Mouse (Mus musculus): ENCODE data around the gene Rps2. TPM values are rescaled to one million over a fixed set of nuclear protein-coding genes. Genes with fewer than 3 reads are reported as not detected.

Gene Rps2
- polyA plus RNA-seq, 1 experiment from 2014 or later: 1,370 TPM

DNA sequence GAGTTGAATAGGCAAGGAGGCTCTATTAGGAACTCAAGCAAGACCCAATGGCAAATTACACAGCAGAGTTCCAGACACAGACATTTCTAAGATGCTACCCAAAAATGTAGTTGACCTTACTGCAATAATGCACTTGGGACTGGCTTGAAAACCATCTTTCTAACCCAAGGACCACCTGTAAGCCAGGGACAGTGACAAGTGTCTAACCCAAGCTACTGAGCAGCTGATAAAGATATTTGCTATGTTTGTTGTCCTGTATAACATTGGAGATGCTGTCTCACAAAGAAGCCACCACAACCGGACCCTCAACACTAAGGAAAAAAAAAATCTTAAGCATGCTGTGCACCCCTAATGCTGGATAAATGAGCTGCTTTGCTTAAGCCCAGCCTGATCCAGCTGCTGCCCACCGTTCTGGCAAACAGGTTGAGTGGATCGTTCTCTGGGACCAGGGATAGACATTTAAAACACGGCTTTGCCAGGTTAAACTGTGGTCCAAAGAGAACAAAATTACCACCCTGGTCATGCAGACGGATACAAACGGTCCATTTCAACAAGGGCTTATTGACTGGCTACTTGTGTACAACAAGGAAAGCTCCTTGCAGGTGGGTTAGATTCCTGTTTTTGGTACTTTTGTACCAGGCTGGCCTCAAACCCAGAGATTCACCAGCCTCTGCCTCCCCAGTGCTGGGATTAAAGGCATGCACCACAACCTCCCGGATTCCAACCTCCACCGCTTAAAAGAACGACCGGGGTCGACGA, 5.4 kb downstream of the Rps2 start:
- Histone ChIP-seq H3K27me3 (ENCODE audit: control insufficient read depth, insufficient read depth, low read length) (no peaks in the 10 kb centered on the region), H3K27ac (ENCODE audit: low read depth, low read length) (peak overlapping the region; percentile 44; the same call in 1 of the 2 replicates), H3K9me3 (ENCODE audit: control insufficient read depth, low read length) (no peaks in the 10 kb centered on the region), H3K4me2 (ENCODE audit: low read depth) (peak overlapping the region; percentile 86), H3K4me3 (ENCODE audit: low read depth, low read length) (peak overlapping the region; percentile 81), H3K36me3 (ENCODE audit: control insufficient read depth, insufficient read depth, low read length) (peaks cover 6% of the 10 kb centered on the region; the same call in 1 of the 2 replicates), H3K9ac (ENCODE audit: low read length) (peak overlapping the region; percentile 81), H3K4me1 (ENCODE audit: control insufficient read depth, insufficient read depth, low read length) (peaks cover 10% of the 10 kb centered on the region)
- no peak for ATAC-seq (ENCODE audit: insufficient read depth, low FRiP score, low TSS enrichment)
- DNase-seq (ENCODE audit: low spot score): no peak
- 5% methylated on average over 12 of the region's 12 CpGs for WGBS

DNA sequence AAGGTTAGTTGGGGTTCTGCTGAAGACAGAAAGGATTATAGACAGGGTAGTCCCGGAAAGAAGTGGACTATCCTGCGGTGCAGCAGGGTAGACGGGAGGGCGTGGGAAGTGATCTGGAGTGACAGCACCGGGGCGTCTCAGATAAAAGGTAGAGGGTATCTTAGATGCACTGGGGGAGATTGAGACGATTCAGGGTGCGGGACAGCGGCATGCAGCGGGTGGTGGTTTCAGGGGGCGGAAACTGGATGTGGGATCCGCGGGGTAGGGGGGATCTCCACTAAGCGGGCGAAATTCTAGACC, 5.9 kb downstream of the Rps2 start:
- ATAC-seq (ENCODE audit: insufficient read depth, low FRiP score, low TSS enrichment) (peak; percentile 5; the same call in 1 of the 2 replicates), DNase-seq (ENCODE audit: low spot score) (no peak)
- Histone ChIP-seq H3K27ac (ENCODE audit: low read depth, low read length) (peak overlapping the region; percentile 44; the same call in 1 of the 2 replicates), H3K4me1 (ENCODE audit: control insufficient read depth, insufficient read depth, low read length) (peaks cover 10% of the 10 kb centered on the region), H3K36me3 (ENCODE audit: control insufficient read depth, insufficient read depth, low read length) (peaks cover 6% of the 10 kb centered on the region; the same call in 1 of the 2 replicates), H3K4me2 (ENCODE audit: low read depth) (peak overlapping the region; percentile 86), H3K9ac (ENCODE audit: low read length) (peak overlapping the region; percentile 81), H3K9me3 (ENCODE audit: control insufficient read depth, low read length) (no peaks in the 10 kb centered on the region), H3K27me3 (ENCODE audit: control insufficient read depth, insufficient read depth, low read length) (no peaks in the 10 kb centered on the region), H3K4me3 (ENCODE audit: low read depth, low read length) (peak overlapping the region; percentile 81)
- under 1% methylated on average over 15 of the region's 15 CpGs for WGBS

DNA sequence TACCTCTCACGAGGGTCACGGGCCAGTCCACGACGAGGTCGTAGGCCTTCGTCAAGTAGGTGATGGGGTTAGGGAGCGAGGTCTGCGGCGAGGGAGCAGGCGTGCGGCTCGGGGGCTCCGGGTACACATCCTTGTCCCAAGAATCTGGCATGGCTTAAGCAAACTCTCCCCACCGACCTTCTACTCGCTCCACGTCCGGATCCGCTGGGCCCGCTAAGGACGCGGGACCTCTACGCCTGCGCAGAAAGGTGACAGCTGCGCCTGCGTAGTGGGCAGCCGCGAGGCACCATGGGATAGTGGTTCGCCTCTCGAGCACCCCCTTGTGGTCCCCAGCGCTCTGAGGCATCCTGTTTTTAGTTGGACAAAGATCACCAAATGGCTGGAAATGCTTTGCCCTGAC, 6.3 kb downstream of the Rps2 start, which contains the start of gene Ndufb10:
Gene Ndufb10, minus strand, starts transcription at position 295 of the 400 bp plus-strand sequence.
- peak; percentile 59 for ATAC-seq (ENCODE audit: insufficient read depth, low FRiP score, low TSS enrichment)
- DNase-seq (ENCODE audit: low spot score): peak; percentile 97
- H3K4me3 ChIP-seq (ENCODE audit: low read depth, low read length): peak within 1 kb of the TSS; percentile 81
- no peaks in the 10 kb centered on the region for H3K9me3 ChIP-seq (ENCODE audit: control insufficient read depth, low read length)
- peaks cover 6% of the 10 kb centered on the region; the same call in 1 of the 2 replicates for H3K36me3 ChIP-seq (ENCODE audit: control insufficient read depth, insufficient read depth, low read length)
- no peaks in the 10 kb centered on the region for H3K27me3 ChIP-seq (ENCODE audit: control insufficient read depth, insufficient read depth, low read length)
- 0% methylated on average over 30 of the region's 30 CpGs for WGBS
- peak within 1 kb of the TSS; percentile 81 for H3K9ac ChIP-seq (ENCODE audit: low read length)
- peak within 1 kb of the TSS; percentile 86 for H3K4me2 ChIP-seq (ENCODE audit: low read depth)
- H3K4me1 ChIP-seq (ENCODE audit: control insufficient read depth, insufficient read depth, low read length): peaks cover 10% of the 10 kb centered on the region
- peak within 1 kb of the TSS; percentile 54; the same call in 1 of the 2 replicates for H3K27ac ChIP-seq (ENCODE audit: low read depth, low read length)

DNA sequence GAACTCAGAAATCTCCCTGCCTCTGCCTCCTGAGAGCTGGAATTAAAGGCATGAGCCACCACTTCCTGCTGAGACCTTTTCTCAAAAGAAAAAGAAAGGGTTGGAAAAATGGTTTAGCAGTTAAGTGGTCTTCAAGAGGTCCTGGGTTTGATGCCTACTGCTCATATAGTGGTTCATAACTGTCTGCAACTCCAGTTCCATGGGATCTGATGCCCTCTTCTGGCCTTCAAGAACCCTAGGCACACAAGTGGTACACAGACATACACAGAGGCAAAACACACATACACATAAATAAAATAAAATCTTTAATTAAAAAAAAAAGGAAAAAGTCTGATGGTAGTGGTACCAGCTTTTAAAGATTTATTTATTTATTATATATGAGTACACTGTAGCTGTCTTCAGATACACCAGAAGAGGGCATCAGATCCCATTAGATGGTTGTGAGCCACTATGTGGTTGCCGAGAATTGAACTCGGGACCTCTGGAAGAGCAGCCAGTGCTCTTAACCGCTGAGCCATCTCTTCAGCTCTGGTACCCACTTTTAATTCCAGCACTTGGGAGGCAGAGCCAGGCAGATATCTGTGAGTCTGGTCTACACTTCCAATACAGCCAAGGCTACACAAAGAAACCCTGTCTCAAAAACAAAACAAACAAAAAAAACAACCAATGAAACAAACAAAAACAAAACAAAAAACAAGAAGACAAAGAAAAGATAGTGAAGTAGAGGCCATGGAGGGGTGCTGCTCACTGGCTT, 7.9 kb downstream of the Rps2 start:
- H3K9ac ChIP-seq (ENCODE audit: low read length): no peak overlapping the region
- peaks cover 8% of the 10 kb centered on the region for H3K4me1 ChIP-seq (ENCODE audit: control insufficient read depth, insufficient read depth, low read length)
- no peak for DNase-seq (ENCODE audit: low spot score)
- no peaks in the 10 kb centered on the region for H3K9me3 ChIP-seq (ENCODE audit: control insufficient read depth, low read length)
- no peak for ATAC-seq (ENCODE audit: insufficient read depth, low FRiP score, low TSS enrichment)
- no peak overlapping the region for H3K4me2 ChIP-seq (ENCODE audit: low read depth)
- 69% methylated on average over 3 of the region's 3 CpGs for WGBS
- peaks cover 6% of the 10 kb centered on the region; the same call in 1 of the 2 replicates for H3K36me3 ChIP-seq (ENCODE audit: control insufficient read depth, insufficient read depth, low read length)
- H3K27me3 ChIP-seq (ENCODE audit: control insufficient read depth, insufficient read depth, low read length): no peaks in the 10 kb centered on the region
- H3K27ac ChIP-seq (ENCODE audit: low read depth, low read length): no peak overlapping the region
- H3K4me3 ChIP-seq (ENCODE audit: low read depth, low read length): no peak overlapping the region

DNA sequence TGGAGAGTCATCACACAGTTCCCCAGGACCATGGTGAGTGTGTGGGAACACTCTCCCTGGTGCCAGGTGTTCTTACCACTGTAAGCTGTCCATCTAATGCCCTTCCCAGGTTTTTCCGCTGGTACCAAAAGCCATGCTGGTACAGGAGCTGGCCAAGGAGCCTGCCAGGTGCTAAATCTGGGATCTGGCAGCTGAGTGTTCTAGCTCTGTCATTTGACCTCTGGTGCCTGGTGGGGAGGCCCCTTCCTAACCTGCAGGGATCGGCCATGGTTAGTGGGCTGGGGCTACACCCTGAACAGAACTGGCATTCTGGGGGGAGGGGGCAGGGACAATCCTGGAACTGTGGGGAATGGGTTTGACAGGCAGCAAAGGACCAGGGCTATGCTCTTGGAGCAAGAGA, 9.7 kb downstream of the Rps2 start, which contains the start of gene Rpl3l:
Gene Rpl3l, plus strand, starts transcription at position 203 of the 400 bp plus-strand sequence.
- ATAC-seq (ENCODE audit: insufficient read depth, low FRiP score, low TSS enrichment): no peak
- H3K9ac ChIP-seq (ENCODE audit: low read length): no peak within 1 kb of the TSS
- DNase-seq (ENCODE audit: low spot score): no peak
- no peaks in the 10 kb centered on the region for H3K27me3 ChIP-seq (ENCODE audit: control insufficient read depth, insufficient read depth, low read length)
- no peak within 1 kb of the TSS for H3K4me2 ChIP-seq (ENCODE audit: low read depth)
- no peaks in the 10 kb centered on the region for H3K9me3 ChIP-seq (ENCODE audit: control insufficient read depth, low read length)
- no peak within 1 kb of the TSS for H3K4me3 ChIP-seq (ENCODE audit: low read depth, low read length)
- no peak within 1 kb of the TSS for H3K27ac ChIP-seq (ENCODE audit: low read depth, low read length)
- no peaks in the 10 kb centered on the region for H3K36me3 ChIP-seq (ENCODE audit: control insufficient read depth, insufficient read depth, low read length)
- whole genome bisulfite sequencing: 67% methylated on average over 2 of the region's 2 CpGs
- H3K4me1 ChIP-seq (ENCODE audit: control insufficient read depth, insufficient read depth, low read length): no peaks in the 10 kb centered on the region

DNA sequence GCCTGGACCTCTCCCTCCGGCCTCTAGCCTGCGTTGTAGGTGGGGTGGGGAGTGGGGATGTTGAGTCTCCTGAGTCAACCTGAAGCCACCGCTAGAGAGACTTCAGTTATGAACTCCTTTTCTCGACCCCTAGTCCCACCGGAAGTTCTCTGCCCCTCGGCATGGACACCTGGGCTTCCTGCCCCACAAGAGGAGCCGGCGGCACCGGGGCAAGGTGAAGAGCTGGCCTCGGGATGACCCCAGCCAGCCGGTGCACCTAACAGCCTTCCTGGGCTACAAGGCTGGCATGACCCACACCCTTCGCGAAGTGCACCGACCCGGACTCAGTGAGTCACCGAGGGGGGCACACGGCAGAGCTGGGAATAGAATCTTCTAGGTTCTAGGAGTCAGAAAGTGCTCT, 10.3 kb downstream of the Rps2 start:
- no peak for ATAC-seq (ENCODE audit: insufficient read depth, low FRiP score, low TSS enrichment)

DNA sequence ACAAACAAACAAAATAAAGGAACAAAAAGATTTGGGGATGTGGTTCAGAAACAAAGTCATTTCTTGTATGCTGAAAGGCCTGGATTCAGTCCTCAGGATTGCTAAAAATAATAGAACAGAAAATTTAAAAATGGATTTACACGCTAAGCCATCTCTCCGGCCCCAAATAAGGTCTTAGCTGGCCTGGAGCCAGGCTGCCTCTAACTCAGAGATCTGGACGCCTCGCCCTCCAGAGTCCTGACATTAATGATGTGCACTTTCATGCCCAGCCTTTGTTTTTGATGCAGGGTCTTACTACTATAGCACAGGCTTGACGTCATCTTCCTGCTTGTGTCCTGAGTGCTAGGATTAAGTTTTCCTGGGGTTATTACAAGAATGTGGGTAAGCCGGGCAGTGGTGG, 11.2 kb downstream of the Rps2 start:
- Histone ChIP-seq H3K4me2 (ENCODE audit: low read depth) (no peak overlapping the region), H3K9me3 (ENCODE audit: control insufficient read depth, low read length) (no peaks in the 10 kb centered on the region), H3K4me3 (ENCODE audit: low read depth, low read length) (no peak overlapping the region), H3K9ac (ENCODE audit: low read length) (no peak overlapping the region), H3K36me3 (ENCODE audit: control insufficient read depth, insufficient read depth, low read length) (no peaks in the 10 kb centered on the region), H3K27ac (ENCODE audit: low read depth, low read length) (no peak overlapping the region), H3K27me3 (ENCODE audit: control insufficient read depth, insufficient read depth, low read length) (no peaks in the 10 kb centered on the region), H3K4me1 (ENCODE audit: control insufficient read depth, insufficient read depth, low read length) (no peaks in the 10 kb centered on the region)
- WGBS: 93% methylated on average over 6 of the region's 6 CpGs
- no peak for ATAC-seq (ENCODE audit: insufficient read depth, low FRiP score, low TSS enrichment)
- no peak for DNase-seq (ENCODE audit: low spot score)

More for the DNA sequence above, 10.3 kb downstream of the Rps2 start:
- Histone ChIP-seq H3K27ac (ENCODE audit: low read depth, low read length) (no peak overlapping the region), H3K9me3 (ENCODE audit: control insufficient read depth, low read length) (no peaks in the 10 kb centered on the region), H3K9ac (ENCODE audit: low read length) (no peak overlapping the region), H3K27me3 (ENCODE audit: control insufficient read depth, insufficient read depth, low read length) (no peaks in the 10 kb centered on the region), H3K4me2 (ENCODE audit: low read depth) (no peak overlapping the region), H3K4me1 (ENCODE audit: control insufficient read depth, insufficient read depth, low read length) (no peaks in the 10 kb centered on the region), H3K4me3 (ENCODE audit: low read depth, low read length) (no peak overlapping the region), H3K36me3 (ENCODE audit: control insufficient read depth, insufficient read depth, low read length) (no peaks in the 10 kb centered on the region)
- WGBS: 73% methylated on average over 17 of the region's 17 CpGs
- DNase-seq (ENCODE audit: low spot score): no peak

DNA sequence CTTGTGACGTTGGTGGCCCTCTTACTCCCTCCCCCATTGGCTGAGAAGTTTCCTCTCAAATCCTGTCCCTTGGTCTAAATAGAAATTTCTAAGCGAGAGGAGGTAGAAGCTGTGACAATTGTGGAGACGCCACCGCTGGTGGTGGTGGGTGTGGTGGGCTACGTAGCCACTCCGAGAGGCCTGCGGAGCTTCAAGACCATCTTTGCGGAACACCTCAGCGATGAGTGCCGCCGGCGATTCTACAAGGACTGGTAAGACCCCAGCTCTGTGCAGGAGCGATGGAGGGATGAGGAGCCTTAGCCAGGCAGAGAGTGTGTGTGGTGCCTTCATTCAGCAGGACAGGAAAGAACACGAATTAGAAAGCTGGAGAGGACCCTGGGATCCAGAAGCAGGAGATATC, 12.9 kb downstream of the Rps2 start:
- Histone ChIP-seq H3K9me3 (ENCODE audit: control insufficient read depth, low read length) (no peaks in the 10 kb centered on the region), H3K4me3 (ENCODE audit: low read depth, low read length) (no peak overlapping the region), H3K27ac (ENCODE audit: low read depth, low read length) (no peak overlapping the region), H3K36me3 (ENCODE audit: control insufficient read depth, insufficient read depth, low read length) (no peaks in the 10 kb centered on the region), H3K9ac (ENCODE audit: low read length) (no peak overlapping the region), H3K27me3 (ENCODE audit: control insufficient read depth, insufficient read depth, low read length) (no peaks in the 10 kb centered on the region), H3K4me2 (ENCODE audit: low read depth) (no peak overlapping the region), H3K4me1 (ENCODE audit: control insufficient read depth, insufficient read depth, low read length) (no peaks in the 10 kb centered on the region)
- no peak for ATAC-seq (ENCODE audit: insufficient read depth, low FRiP score, low TSS enrichment)
- 81% methylated on average over 14 of the region's 14 CpGs for WGBS
- DNase-seq (ENCODE audit: low spot score): no peak

Measured in neural tube, embryonic 11.5 days (tissue).